Mouse (Mus musculus) heart, embryonic 11.5 days (tissue): ENCODE measurements at regions not wholly inside any gene's neighbourhood (a gene's known extent, or its start where the extent isn't known, plus 50 kb on each side); places are given as distances from the start of the nearest gene placed in this dataset.

Experiments used
- ATAC-seq: fragments of 200-750 bp; cut with Nextera tagmentation; replicated peaks from 2 replicates; pipeline ENCODE4 v1.8.0; 2017; ENCODE audit warnings: moderate library complexity; ENCODE audit not compliant: insufficient number of reproducible peaks, low FRiP score, low TSS enrichment
- H3K27ac ChIP-seq: fragments of 300-500 bp; sonication (generic); 2 replicates; pipeline ENCODE4 v1.5.1; 2014; ENCODE audit warnings: mild to moderate bottlenecking, low read depth, low read length
- H3K27me3 ChIP-seq: fragments of 300-500 bp; sonication (generic); 2 replicates; pipeline ENCODE4 v1.6.1; 2014; ENCODE audit warnings: mild to moderate bottlenecking, low read length, mixed read lengths; ENCODE audit not compliant: control insufficient read depth, insufficient read depth
- H3K36me3 ChIP-seq: fragments of 300-500 bp; sonication (generic); 2 replicates; pipeline ENCODE4 v1.6.1; 2014; ENCODE audit warnings: mild to moderate bottlenecking, low read length, moderate library complexity, mixed read lengths; ENCODE audit not compliant: control insufficient read depth, insufficient read depth
- H3K4me1 ChIP-seq: fragments of 300-500 bp; sonication (generic); 2 replicates; pipeline ENCODE4 v1.6.1; 2014; ENCODE audit warnings: low read length; ENCODE audit not compliant: control insufficient read depth, insufficient read depth
- H3K4me2 ChIP-seq: fragments of 300-500 bp; sonication (generic); 2 replicates; pipeline ENCODE4 v1.6.1; 2014; ENCODE audit warnings: mild to moderate bottlenecking, moderate library complexity
- H3K4me3 ChIP-seq: fragments of 300-500 bp; sonication (generic); 2 replicates; pipeline ENCODE4 v1.5.1; 2014; ENCODE audit warnings: low read depth, low read length
- H3K9ac ChIP-seq: fragments of 300-500 bp; sonication (generic); 2 replicates; pipeline ENCODE4 v1.6.1; 2014; ENCODE audit warnings: mild to moderate bottlenecking, low read depth, low read length, moderate library complexity
- H3K9me3 ChIP-seq: fragments of 300-500 bp; sonication (generic); replicated peaks from 2 replicates; pipeline ENCODE4 v1.6.1; 2016; ENCODE audit warnings: low read length; ENCODE audit not compliant: control insufficient read depth
- WGBS: fragments of 180-500 bp; shearing (Covaris S2); extraction: QIAGEN DNeasy Blood & Tissue Kit; methylation state at CpG from one replicate; pipeline ENCODE4 v1.1.7; 2014; ENCODE audit not compliant: insufficient replicate concordance; 5-methylcytosine and 5-hydroxymethylcytosine counted together

DNA sequence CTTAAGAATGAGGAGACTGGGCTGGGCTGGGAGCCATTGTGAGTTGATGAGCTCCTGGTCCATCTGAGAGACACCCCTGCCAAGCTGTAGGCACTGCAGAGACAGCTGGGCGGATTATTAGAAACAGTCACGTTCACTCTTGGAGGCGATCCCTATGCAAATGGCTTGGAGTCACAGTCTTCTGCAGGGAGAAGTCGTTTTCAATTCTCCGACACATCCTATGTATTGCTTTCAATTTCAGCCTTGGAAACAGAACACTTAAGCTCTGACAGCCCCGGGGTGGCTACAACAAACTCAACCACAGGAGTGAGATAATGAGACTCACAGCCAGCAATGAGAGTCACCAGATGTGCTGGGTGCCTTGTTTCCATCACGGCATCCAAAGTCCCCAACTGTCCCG is 385.6 kb downstream of the Med13l start:
- 20% methylated on average over 8 of the region's 8 CpGs for WGBS
- ATAC-seq = no peak
- Histone ChIP-seq H3K9ac (no peak overlapping the region), H3K4me3 (no peak overlapping the region), H3K9me3 (no peaks in the 10 kb centered on the region), H3K36me3 (no peaks in the 10 kb centered on the region), H3K4me1 (no peaks in the 10 kb centered on the region; the same call in 1 of the 2 replicates), H3K27me3 (no peaks in the 10 kb centered on the region; the same call in 1 of the 2 replicates), H3K4me2 (peak overlapping the region; percentile 37; the same call in 1 of the 2 replicates), H3K27ac (no peak overlapping the region)

DNA sequence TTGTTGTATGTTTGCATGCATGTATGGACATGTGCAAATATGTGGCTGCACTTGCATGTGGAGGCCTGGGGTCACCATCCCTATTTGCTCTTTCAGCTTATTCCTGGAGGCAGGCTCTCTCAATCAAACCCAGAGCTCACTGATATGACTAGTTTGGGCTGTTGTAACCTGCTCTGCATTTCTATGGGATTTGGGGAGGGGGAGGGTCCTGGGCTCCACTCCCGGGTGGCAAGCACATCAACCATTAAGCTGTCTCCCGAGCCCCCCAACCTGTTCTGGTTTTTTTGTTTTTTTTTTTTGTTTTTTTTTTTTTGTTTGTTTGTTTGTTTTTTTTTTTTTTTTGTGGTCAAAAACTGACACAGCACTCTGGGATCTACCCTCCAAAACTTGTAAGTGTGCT is 386.5 kb downstream of the Med13l start:
- Histone ChIP-seq H3K27ac (no peak overlapping the region), H3K9me3 (no peaks in the 10 kb centered on the region), H3K27me3 (no peaks in the 10 kb centered on the region; the same call in 1 of the 2 replicates), H3K4me3 (no peak overlapping the region), H3K4me2 (no peak overlapping the region), H3K9ac (no peak overlapping the region), H3K4me1 (no peaks in the 10 kb centered on the region; the same call in 1 of the 2 replicates), H3K36me3 (no peaks in the 10 kb centered on the region)
- ATAC-seq = no peak
- 40% methylated on average over 2 of the region's 2 CpGs for WGBS

DNA sequence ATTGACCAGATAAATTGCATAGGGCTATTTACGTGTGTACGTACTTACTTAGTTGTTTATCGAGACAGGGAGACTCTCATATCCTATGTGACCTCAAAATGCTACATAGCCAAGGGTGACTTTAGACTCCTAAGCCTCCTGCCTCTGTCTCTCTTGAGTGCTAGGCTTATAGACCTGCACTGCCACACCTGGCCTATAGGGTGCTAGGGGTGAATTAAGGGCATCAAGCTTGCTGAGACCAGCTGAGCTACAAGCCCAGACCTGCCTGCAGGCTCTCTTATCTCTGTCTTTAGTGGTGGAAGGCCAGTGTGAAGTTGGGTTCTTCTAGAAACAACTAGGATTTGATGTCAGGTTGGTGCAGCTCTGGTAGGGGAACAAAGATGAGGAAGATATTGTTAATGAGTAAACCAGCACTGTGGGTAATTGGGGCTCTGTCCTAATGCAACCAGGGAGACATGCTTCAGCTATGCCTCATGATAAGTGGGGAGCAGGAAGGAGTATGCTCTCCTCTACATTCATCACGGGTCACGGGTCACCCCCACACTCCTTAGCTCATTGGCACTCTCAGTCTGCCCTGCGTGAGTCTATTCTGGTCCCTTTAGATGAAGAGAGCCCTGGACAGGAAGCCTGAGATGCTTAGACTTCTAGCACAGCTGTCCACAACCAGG is 387.8 kb downstream of the Med13l start:
- Histone ChIP-seq H3K4me3 (no peak overlapping the region), H3K4me2 (no peak overlapping the region), H3K27ac (no peak overlapping the region), H3K9me3 (no peaks in the 10 kb centered on the region), H3K27me3 (no peaks in the 10 kb centered on the region; the same call in 1 of the 2 replicates), H3K36me3 (no peaks in the 10 kb centered on the region), H3K4me1 (no peaks in the 10 kb centered on the region; the same call in 1 of the 2 replicates), H3K9ac (no peak overlapping the region)
- WGBS = 77% methylated on average over 6 of the region's 6 CpGs
- no peak for ATAC-seq

DNA sequence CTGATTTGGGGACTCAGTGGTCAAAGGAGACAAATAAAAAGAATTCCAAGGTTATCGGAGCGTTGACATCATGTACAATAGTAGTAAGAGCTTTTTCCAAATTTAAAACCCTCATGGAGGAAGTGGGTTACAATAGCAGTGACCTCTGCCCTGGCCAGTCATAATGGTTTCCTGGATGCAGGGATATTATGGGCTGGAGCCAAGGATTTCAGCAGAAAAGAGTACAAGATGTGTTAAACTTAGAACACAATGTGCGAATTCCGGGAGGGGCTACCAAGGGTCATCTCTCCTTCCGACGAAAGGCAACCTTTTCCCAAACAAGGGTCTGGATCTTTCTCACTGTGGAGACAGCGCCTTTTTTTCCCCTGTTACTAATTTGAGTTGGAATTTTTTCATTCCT is 390.6 kb downstream of the Med13l start:
- H3K36me3 ChIP-seq = no peaks in the 10 kb centered on the region
- no peak overlapping the region for H3K4me2 ChIP-seq
- no peak overlapping the region for H3K4me3 ChIP-seq
- WGBS = 73% methylated on average over 7 of the region's 7 CpGs
- ATAC-seq = no peak
- no peak overlapping the region for H3K9ac ChIP-seq
- H3K27me3 ChIP-seq = no peaks in the 10 kb centered on the region; the same call in 1 of the 2 replicates
- H3K27ac ChIP-seq = no peak overlapping the region
- no peaks in the 10 kb centered on the region; the same call in 1 of the 2 replicates for H3K4me1 ChIP-seq
- no peaks in the 10 kb centered on the region for H3K9me3 ChIP-seq

DNA sequence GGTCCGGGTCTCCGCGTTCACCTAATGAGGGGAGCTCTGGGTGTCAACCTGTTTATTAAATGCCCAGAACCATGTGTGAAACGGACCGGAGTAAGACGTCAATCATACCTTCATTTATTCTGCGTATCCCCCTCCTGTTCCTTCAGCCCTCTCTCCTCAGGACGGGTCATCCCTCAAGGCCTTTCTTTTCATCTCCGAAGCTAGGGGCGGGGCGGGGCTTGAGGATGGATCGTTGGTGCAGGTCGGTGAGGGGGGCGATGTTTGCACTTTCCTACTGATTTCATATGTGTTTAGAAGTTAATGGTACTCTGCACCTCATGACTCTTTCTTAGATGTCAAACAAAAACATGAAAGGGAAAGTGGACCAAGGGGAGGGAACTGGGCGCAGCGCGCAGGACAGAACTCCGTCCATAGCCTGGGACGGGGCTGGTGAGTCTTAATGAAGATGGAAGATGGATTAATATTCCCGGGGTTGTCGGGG is 400.1 kb downstream of the Med13l start:
- H3K27ac ChIP-seq = no peak overlapping the region
- H3K4me1 ChIP-seq = peaks cover 7% of the 10 kb centered on the region; the same call in 1 of the 2 replicates
- no peak overlapping the region for H3K4me3 ChIP-seq
- no peaks in the 10 kb centered on the region for H3K36me3 ChIP-seq
- H3K27me3 ChIP-seq = no peaks in the 10 kb centered on the region
- WGBS = 73% methylated on average over 21 of the region's 21 CpGs
- H3K9ac ChIP-seq = no peak overlapping the region
- no peaks in the 10 kb centered on the region for H3K9me3 ChIP-seq
- no peak overlapping the region for H3K4me2 ChIP-seq
- ATAC-seq = no peak

DNA sequence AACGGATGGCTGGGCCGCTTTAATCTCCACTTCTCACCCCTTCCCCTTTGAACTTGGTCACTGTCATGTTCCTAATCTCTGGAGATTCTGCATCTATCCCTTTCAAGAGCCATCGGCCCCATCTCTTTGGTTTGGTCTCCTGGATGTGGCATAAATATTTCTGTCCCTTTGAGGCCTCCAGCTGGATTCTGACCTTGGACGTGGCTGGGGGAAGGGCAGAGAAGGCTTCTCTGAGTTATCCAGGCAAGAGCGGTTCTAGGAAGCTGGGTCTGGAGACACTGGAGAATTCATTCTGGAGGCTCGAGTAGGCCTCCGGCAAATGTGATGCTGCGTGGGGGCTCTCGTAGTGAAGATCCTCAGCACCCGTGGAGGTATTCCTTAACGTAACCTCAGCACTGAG is 400.6 kb downstream of the Med13l start:
- no peak for ATAC-seq
- Histone ChIP-seq H3K27ac (no peak overlapping the region), H3K4me3 (no peak overlapping the region), H3K9ac (no peak overlapping the region), H3K27me3 (no peaks in the 10 kb centered on the region), H3K36me3 (no peaks in the 10 kb centered on the region), H3K4me1 (peaks cover 7% of the 10 kb centered on the region; the same call in 1 of the 2 replicates), H3K4me2 (no peak overlapping the region; the same call in 1 of the 2 replicates), H3K9me3 (no peaks in the 10 kb centered on the region)
- 68% methylated on average over 11 of the region's 11 CpGs for WGBS

DNA sequence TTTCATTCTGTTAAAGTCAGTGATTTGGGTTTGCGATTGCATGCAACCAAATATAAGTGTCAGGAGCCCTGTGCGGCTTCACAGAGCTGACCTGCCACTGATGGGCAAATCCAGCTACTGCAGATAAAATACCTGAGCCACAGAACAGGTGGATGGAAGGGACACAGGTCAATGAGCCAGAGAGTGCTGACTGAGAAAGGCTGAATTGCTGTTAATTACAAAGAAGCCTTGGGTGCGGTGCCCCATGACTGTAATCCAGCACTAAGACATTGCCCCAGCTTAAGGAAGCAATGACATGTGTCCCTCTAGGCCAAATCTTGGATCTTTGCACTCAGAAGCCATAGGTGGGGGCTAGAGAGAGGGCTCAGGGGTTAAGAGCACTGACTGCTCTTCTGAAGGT is 401.7 kb downstream of the Med13l start:
- 82% methylated on average over 3 of the region's 3 CpGs for WGBS
- no peaks in the 10 kb centered on the region for H3K27me3 ChIP-seq

DNA sequence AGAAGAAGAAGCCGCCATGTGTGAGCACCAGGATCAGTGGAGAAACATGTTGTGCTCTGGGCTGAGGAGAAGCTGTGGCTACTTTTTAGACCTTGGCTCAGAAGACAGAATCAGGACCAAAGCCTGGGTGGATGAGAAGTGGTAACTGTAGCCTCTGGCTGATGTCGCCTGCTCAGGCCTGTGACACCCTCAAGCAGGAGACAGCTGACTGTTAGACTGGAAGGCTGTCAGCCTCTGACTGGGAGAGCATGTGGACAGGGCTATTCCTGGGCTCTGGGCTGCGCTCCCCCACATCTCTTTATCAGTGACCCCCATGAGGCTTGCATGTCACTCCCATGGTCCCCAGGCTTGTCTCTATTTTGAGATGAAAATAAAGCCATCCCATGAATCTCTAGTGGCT is 402.5 kb downstream of the Med13l start:
- Histone ChIP-seq H3K36me3 (no peaks in the 10 kb centered on the region), H3K9me3 (no peaks in the 10 kb centered on the region), H3K27me3 (no peaks in the 10 kb centered on the region), H3K4me2 (no peak overlapping the region), H3K27ac (no peak overlapping the region), H3K9ac (no peak overlapping the region), H3K4me1 (peaks cover 7% of the 10 kb centered on the region; the same call in 1 of the 2 replicates), H3K4me3 (no peak overlapping the region)
- WGBS = 57% methylated on average over 3 of the region's 3 CpGs
- no peak for ATAC-seq

More for the DNA sequence above, 401.7 kb downstream of the Med13l start:
- no peaks in the 10 kb centered on the region for H3K9me3 ChIP-seq
- H3K36me3 ChIP-seq = no peaks in the 10 kb centered on the region
- H3K9ac ChIP-seq = no peak overlapping the region
- no peak for ATAC-seq
- H3K27ac ChIP-seq = no peak overlapping the region
- no peak overlapping the region for H3K4me3 ChIP-seq
- H3K4me2 ChIP-seq = no peak overlapping the region
- peaks cover 7% of the 10 kb centered on the region; the same call in 1 of the 2 replicates for H3K4me1 ChIP-seq

DNA sequence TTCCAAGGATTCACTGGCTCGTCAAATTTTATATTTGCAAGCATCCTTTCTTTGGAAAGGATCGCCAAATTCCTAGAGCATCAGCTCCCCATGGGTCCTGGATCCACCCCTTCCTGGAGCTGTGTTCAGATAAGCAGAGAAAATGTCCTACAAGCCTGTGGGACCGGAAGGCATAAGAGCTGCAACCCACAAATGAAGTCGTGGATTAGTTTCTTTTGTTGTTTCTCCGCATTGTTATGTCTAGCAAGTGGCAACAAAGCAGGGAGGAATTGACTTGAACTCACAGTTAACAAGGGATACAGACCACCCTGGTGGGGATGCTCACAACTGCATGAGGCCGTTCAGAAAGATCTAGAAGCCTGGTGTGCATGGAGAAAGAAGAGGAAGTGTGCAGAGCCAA is 406.4 kb downstream of the Med13l start:
- H3K9me3 ChIP-seq = no peaks in the 10 kb centered on the region
- no peaks in the 10 kb centered on the region for H3K4me1 ChIP-seq
- H3K27me3 ChIP-seq = no peaks in the 10 kb centered on the region
- no peak overlapping the region for H3K4me2 ChIP-seq
- H3K9ac ChIP-seq = no peak overlapping the region
- 70% methylated on average over 6 of the region's 6 CpGs for WGBS
- ATAC-seq = no peak
- no peaks in the 10 kb centered on the region for H3K36me3 ChIP-seq
- H3K27ac ChIP-seq = no peak overlapping the region
- H3K4me3 ChIP-seq = no peak overlapping the region
